Mouse (Mus musculus) lung, postnatal 0 days (tissue): ENCODE results near the gene Colgalt1. TPM values are rescaled to one million over a fixed set of nuclear protein-coding genes. Genes with fewer than 3 reads are reported as not detected.

ENCODE experiments used
- ATAC-seq: fragments of 200-750 bp; cut with Nextera tagmentation; 2 replicates; pipeline ENCODE4 v1.8.0; 2017; ENCODE audit warnings: moderate library complexity
- DNase-seq: peaks from one replicate; pipeline ENCODE4 v3.0.0-alpha.2; 2016; ENCODE audit warnings: low spot score
- H3K27ac ChIP-seq: fragments of 300-500 bp; sonication (generic); 2 replicates; pipeline ENCODE4 v1.5.1; 2014; ENCODE audit warnings: antibody characterized with exemption, mild to moderate bottlenecking, low read length, mixed read lengths
- H3K27me3 ChIP-seq: fragments of 300-500 bp; sonication (generic); replicated peaks from 2 replicates; pipeline ENCODE4 v1.6.1; 2014; ENCODE audit warnings: low read length, mixed read lengths; ENCODE audit not compliant: insufficient read depth
- H3K36me3 ChIP-seq: fragments of 300-500 bp; sonication (generic); 2 replicates; pipeline ENCODE4 v1.6.1; 2014; ENCODE audit warnings: low read length, mixed read lengths; ENCODE audit not compliant: insufficient read depth
- H3K4me1 ChIP-seq: fragments of 300-500 bp; sonication (generic); 2 replicates; pipeline ENCODE4 v1.6.1; 2014; ENCODE audit warnings: antibody characterized with exemption, low read depth, low read length, mixed read lengths; ENCODE audit not compliant: insufficient read depth
- H3K4me2 ChIP-seq: fragments of 300-500 bp; sonication (generic); replicated peaks from 2 replicates; pipeline ENCODE4 v1.6.1; 2014; ENCODE audit warnings: low read depth, mild to moderate bottlenecking, low read length, moderate library complexity, mixed read lengths
- H3K4me3 ChIP-seq: fragments of 300-500 bp; sonication (generic); 2 replicates; pipeline ENCODE4 v1.5.1; 2014; ENCODE audit warnings: low read depth, low read length
- H3K9ac ChIP-seq: fragments of 300-500 bp; sonication (generic); replicated peaks from 2 replicates; pipeline ENCODE4 v1.6.1; 2014; ENCODE audit warnings: low read depth, mild to moderate bottlenecking
- H3K9me3 ChIP-seq: fragments of 300-500 bp; sonication (generic); 2 replicates; pipeline ENCODE4 v1.6.1; 2016; ENCODE audit warnings: low read length, mixed read lengths
- CTCF ChIP-seq: IDR thresholded peaks from 2 replicates; pipeline ENCODE4 v1.5.1; 2016; ENCODE audit warnings: antibody characterized with exemption, mild to moderate bottlenecking
- EP300 ChIP-seq: IDR thresholded peaks from 2 replicates; pipeline ENCODE4 v1.6.1; 2016; ENCODE audit warnings: antibody characterized with exemption, mild to moderate bottlenecking, control low read depth
- WGBS: fragments of 180-500 bp; shearing (Covaris S2); extraction: QIAGEN DNeasy Blood & Tissue Kit; methylation state at CpG from one replicate; pipeline ENCODE4 v1.1.7; 2014; 5-methylcytosine and 5-hydroxymethylcytosine counted together
- polyA plus RNA-seq: library from polyadenylated mRNA; unstranded; fragments of >200 nt; fragmentation: Nextera tagmentation; extraction: Ambion mirVana; gene quantifications from 2 replicates; pipeline ENCODE4 v1.2.1, GENCODE M21; 2015

The Colgalt1 gene
- polyA plus RNA-seq, 1 experiment from 2014 or later = 66.0 TPM

DNA sequence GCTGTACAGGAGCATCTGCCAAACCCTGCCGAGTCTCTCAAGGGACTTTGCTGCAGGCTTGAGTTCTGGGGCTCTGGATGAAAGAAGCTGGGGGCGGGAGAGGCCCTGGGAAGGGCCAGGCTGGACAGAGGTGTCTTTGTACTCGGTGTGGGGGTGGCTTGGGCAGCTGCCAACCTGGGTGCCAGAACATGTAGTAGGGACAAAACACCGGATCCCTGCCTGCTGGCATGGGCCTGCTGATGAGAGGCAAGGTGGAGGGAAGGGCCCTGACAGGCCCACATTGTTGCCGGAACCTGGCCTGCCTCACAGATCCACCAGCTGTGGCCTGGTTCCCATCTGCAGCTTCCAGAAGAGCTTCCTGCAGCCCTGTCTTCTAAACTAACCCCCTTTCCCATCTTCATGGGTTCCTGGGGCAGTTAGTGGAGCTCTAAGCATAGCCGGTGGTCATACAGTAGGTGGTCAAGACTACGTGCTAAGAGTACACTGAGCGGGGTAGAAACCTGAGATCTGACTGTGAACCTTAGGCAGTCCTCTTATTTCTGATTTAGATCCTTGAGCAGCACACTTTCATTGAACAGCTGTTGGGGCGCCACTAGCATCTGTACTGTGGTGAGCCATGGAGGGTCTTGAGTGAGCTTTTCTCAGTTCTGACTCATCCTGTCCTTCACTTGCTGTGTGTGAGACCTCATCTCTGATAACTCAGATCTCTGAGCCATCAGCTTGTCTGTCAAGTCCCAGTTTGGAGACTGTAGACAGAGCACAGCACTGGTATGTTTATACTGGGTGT is 37.8 kb upstream of the Colgalt1 start:
- no peak for ATAC-seq
- Histone ChIP-seq H3K4me1 (peaks cover 10% of the 10 kb centered on the region; the same call in 1 of the 2 replicates), H3K27me3 (no peaks in the 10 kb centered on the region), H3K9ac (no peak overlapping the region), H3K36me3 (no peaks in the 10 kb centered on the region), H3K9me3 (no peaks in the 10 kb centered on the region), H3K27ac (no peak overlapping the region), H3K4me2 (no peak overlapping the region), H3K4me3 (no peak overlapping the region)
- TF ChIP-seq EP300 = no peak
- TF ChIP-seq CTCF = no peak
- WGBS = 56% methylated on average over 9 of the region's 9 CpGs
- peak; percentile 50 for DNase-seq

DNA sequence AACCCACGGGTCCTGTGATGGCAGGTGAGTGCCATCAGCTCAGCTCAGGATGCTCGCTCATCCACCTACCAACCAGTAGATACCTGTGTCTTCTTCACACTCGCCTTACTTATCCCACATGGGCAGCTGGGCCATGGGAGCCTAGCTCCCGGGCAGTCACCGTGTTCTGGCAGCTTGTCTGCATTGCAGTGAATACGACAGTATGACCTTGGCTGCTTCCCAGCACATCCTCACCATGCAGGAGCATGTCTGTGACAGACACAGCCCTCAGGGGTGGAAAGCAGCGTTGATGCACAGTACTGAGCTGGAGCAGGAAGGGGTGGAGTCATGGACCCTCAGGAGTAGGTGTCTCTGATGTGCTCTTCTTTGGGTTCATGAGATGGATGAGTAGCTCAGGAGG is 36.4 kb upstream of the Colgalt1 start:
- WGBS = 63% methylated on average over 7 of the region's 7 CpGs
- TF ChIP-seq EP300 = no peak
- TF ChIP-seq CTCF = no peak
- H3K36me3 ChIP-seq = no peaks in the 10 kb centered on the region
- no peak overlapping the region for H3K27ac ChIP-seq
- DNase-seq (no peak), ATAC-seq (no peak)
- no peak overlapping the region for H3K4me3 ChIP-seq
- no peaks in the 10 kb centered on the region for H3K27me3 ChIP-seq
- H3K9me3 ChIP-seq = no peaks in the 10 kb centered on the region
- H3K4me2 ChIP-seq = no peak overlapping the region
- no peak overlapping the region for H3K9ac ChIP-seq
- no peaks in the 10 kb centered on the region for H3K4me1 ChIP-seq

DNA sequence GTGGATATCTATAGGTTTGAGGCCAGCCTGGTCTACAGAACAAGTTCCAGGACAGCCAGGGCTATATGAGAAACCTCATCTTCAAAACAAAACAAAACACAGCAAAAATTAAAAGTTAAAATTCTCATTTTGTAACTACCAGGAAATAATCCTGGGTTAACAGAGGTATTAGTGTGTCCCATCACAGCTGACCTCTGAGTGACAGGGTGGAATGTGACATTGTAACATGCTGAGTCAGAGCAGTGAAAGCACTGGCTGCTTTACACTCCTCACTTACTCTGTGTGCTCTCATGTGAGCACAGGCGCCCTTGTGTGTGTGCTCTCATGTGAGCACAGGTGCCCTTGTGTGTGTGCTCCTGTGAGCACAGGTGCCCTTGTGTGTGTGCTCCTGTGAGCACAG is 35.8 kb upstream of the Colgalt1 start:
- ATAC-seq (no peak), DNase-seq (peak; percentile 16)
- H3K9me3 ChIP-seq = no peaks in the 10 kb centered on the region
- no peaks in the 10 kb centered on the region for H3K4me1 ChIP-seq
- no peak for TF ChIP-seq EP300
- TF ChIP-seq CTCF = no peak
- H3K4me3 ChIP-seq = no peak overlapping the region
- H3K4me2 ChIP-seq = no peak overlapping the region
- H3K27me3 ChIP-seq = no peaks in the 10 kb centered on the region
- no peaks in the 10 kb centered on the region for H3K36me3 ChIP-seq
- 46% methylated on average over 1 of the region's 1 CpGs for WGBS
- no peak overlapping the region for H3K9ac ChIP-seq
- no peak overlapping the region for H3K27ac ChIP-seq

DNA sequence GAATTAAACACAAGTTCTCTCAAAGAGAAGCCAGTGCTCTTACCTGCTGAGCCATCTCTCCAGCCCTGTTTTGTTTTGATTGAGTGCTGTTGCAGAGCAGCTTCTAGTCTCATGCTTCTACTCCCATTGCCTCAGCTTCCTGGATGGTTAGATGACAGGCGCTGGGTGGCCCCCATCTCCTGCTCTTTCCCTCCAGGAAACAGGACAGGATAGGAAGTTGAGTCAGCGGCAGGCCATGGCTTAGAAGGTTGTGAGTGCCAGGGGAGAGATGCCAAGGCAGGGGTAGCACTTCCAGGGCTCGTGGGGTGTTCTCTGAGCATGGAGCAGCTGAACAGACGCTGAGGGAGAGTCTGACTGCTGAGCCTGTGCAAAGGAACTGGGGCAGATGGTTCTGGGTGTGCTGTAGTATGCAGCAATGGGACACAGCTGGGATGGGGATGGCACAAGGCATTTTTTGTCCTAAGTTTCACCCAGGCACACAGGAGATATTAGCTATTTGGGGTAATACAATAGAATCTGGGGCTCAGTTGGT is 32.9 kb upstream of the Colgalt1 start:
- no peak overlapping the region for H3K27ac ChIP-seq
- ATAC-seq (no peak), DNase-seq (no peak)
- no peaks in the 10 kb centered on the region for H3K4me1 ChIP-seq
- no peak overlapping the region for H3K4me3 ChIP-seq
- H3K9me3 ChIP-seq = no peaks in the 10 kb centered on the region
- H3K9ac ChIP-seq = no peak overlapping the region
- no peaks in the 10 kb centered on the region for H3K36me3 ChIP-seq
- no peak for TF ChIP-seq CTCF
- no peak for TF ChIP-seq EP300
- 40% methylated on average over 4 of the region's 4 CpGs for WGBS
- H3K27me3 ChIP-seq = no peaks in the 10 kb centered on the region
- H3K4me2 ChIP-seq = no peak overlapping the region

DNA sequence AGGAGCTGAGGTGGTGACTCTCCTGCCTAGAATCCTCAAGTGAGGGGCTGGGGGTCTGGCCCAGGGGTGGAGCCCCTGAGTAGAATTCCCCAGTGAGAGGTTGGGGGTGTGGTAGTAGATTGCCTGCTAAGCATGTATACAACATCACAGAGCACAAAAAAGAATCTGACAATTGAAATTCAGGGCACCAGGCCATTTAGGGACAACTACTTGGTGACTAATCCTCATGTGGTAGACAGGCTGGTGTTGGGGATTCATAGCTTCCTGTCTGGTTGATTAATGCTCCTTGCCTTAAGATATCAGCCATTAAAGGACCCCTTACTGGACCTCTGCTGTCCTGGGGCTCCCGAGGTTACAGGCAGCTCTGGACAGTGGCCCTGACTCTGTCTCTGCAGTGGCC is 31.8 kb upstream of the Colgalt1 start:
- Histone ChIP-seq H3K4me1 (no peaks in the 10 kb centered on the region), H3K27ac (no peak overlapping the region), H3K9me3 (no peaks in the 10 kb centered on the region), H3K4me2 (no peak overlapping the region), H3K9ac (no peak overlapping the region), H3K36me3 (no peaks in the 10 kb centered on the region), H3K4me3 (no peak overlapping the region), H3K27me3 (no peaks in the 10 kb centered on the region)
- ATAC-seq = no peak
- no peak for DNase-seq
- WGBS = 75% methylated on average over 1 of the region's 1 CpGs
- TF ChIP-seq CTCF (no peak), EP300 (no peak)

DNA sequence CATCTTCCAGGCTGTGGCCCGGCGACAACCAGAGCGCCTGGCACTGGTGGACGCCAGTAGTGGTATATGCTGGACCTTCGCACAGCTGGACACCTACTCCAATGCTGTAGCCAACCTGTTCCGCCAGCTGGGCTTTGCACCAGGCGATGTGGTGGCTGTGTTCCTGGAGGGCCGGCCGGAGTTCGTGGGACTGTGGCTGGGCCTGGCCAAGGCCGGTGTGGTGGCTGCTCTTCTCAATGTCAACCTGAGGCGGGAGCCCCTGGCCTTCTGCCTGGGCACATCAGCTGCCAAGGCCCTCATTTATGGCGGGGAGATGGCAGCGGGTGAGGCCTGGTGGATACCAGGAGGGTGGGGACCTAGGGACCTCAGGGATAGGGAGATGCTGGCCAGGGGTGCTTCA is 31.3 kb upstream of the Colgalt1 start:
- Histone ChIP-seq H3K27ac (no peak overlapping the region), H3K9ac (no peak overlapping the region), H3K4me3 (no peak overlapping the region), H3K36me3 (no peaks in the 10 kb centered on the region), H3K4me2 (no peak overlapping the region), H3K4me1 (no peaks in the 10 kb centered on the region), H3K27me3 (no peaks in the 10 kb centered on the region), H3K9me3 (no peaks in the 10 kb centered on the region)
- no peak for DNase-seq
- whole genome bisulfite sequencing = 90% methylated on average over 14 of the region's 14 CpGs
- no peak for ATAC-seq
- TF ChIP-seq EP300 (no peak), CTCF (no peak)
